15 mouse cellular contexts compared by ENCODE assay signal in the genomic region with DNA sequence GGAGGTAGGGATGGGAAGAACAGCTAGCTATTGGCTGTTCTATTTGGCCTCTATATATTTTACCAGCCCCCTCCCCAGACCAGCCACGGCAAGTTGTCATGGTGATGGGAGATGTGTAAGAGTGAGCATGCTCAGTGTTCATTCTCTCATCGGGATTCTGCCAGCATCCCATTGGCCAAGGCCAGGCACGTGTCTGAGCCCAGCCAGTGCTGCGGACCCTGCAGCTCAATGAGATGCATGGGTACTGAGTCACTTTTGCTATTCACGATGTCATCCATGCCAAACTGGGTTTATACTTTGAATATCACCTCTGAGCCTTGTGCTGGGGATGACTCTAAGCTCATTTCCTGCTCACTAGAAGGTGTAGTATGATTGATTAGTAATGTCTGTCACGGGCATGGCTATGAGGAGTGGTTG. TPM values are rescaled to one million over a fixed set of nuclear protein-coding genes. Genes with fewer than 3 reads are reported as not detected.
DNase-seq lines count a peak whose midpoint lies in the region; ATAC-seq and TF ChIP-seq lines count a peak whose summit lies in the region.
"Had no signal": no experiment of that assay in that cellular context is flagged by ENCODE, and none has a peak within 500 bp of the region (broad histone marks: within the 10 kb centered on the region; RNA-seq: fewer than 3 reads in every experiment).

No protein-coding gene starts in this region.

- no peaks in the 10 kb centered on the region for H3K27me3 ChIP-seq in hindbrain, embryonic 14.5 days (ENCODE audit: control insufficient read depth, insufficient read depth, low read length)

- H3K4me1 ChIP-seq in hindbrain, embryonic 14.5 days (replicated peaks; ENCODE audit: control insufficient read depth, insufficient read depth, low read length), result no peaks in the 10 kb centered on the region
- H3K4me1 ChIP-seq in lung, adult 2 months (ENCODE audit: control insufficient read depth, insufficient read depth, low read length), result no peaks in the 10 kb centered on the region

- H3K4me2 ChIP-seq in hindbrain, embryonic 14.5 days (replicated peaks), result no peak overlapping the region

- TF ChIP-seq CTCF in lung, adult 2 months (IDR thresholded peaks at IDR 0.05; ENCODE audit: insufficient read depth, low read length), result no peak

- no peak overlapping the region for H3K9ac ChIP-seq in hindbrain, embryonic 14.5 days

- no peak for TF ChIP-seq POLR2A in lung, adult 2 months (IDR thresholded peaks at IDR 0.05; ENCODE audit: borderline replicate concordance, extremely low read depth, low read depth, low read length)

- H3K4me3 ChIP-seq in hindbrain, embryonic 14.5 days (replicated peaks; ENCODE audit: low read length), result no peak overlapping the region
- no peak overlapping the region for H3K4me3 ChIP-seq in lung, adult 2 months (replicated peaks; ENCODE audit: extremely low read depth, low read depth, low read length)
- H3K4me3 ChIP-seq: heart, adult 2 months; megakaryocyte, embryonic 14.5 days had no signal

- H3K36me3 ChIP-seq in hindbrain, embryonic 14.5 days (replicated peaks; ENCODE audit: control insufficient read depth, insufficient read depth), result no peaks in the 10 kb centered on the region

- DNase-seq in layer of hippocampus, postnatal 10 days (ENCODE audit: low spot score in 2 of 2), result peak; percentile 30 to 51
- no peak for DNase-seq in layer of hippocampus, postnatal 25 days (ENCODE audit: extremely low spot score in 1 of 2, low spot score in 1 of 2)
- peak; percentile 72 for DNase-seq in 3134 (ENCODE audit: extremely low read depth, insufficient read length, low spot score)
- DNase-seq in ES-CJ7 (ENCODE audit: low read depth, low spot score), result peak; percentile 36
- DNase-seq in hindbrain, embryonic 14.5 days (ENCODE audit: low spot score), result peak; percentile 41
- no peak for DNase-seq in yolk sac, embryonic 10.5 days (ENCODE audit: low spot score)
- no peak for DNase-seq in lung, adult 2 months
- no peak for DNase-seq in adrenal gland, postnatal 25 days
- DNase-seq: adrenal gland, adult 8-10 months; cerebellum, adult 2 months; heart, adult 2 months; lung, adult 18-20 months; thymus, postnatal 4 days had no signal

- WGBS in hindbrain, embryonic 14.5 days, result 68% methylated on average over 6 of the region's 6 CpGs
- WGBS in lung, adult 2 months, result 73% methylated on average over 6 of the region's 6 CpGs

- H3K27ac ChIP-seq in hindbrain, embryonic 14.5 days, result peak overlapping the region; percentile 48; the same call in 1 of the 2 replicates
- H3K27ac ChIP-seq: heart, adult 2 months; kidney, postnatal 0 days had no signal

- peak; percentile 87 for ATAC-seq in hindbrain, embryonic 14.5 days (ENCODE audit: low FRiP score)

- no peaks in the 10 kb centered on the region for H3K9me3 ChIP-seq in hindbrain, embryonic 14.5 days (ENCODE audit: control insufficient read depth, low read length)
- H3K9me3 ChIP-seq: megakaryocyte, embryonic 14.5 days had no signal

RNA-seq across cellular contexts. Expression of a gene that starts 49.4 kb away (rescaled TPM):
- 1 to 10 TPM; 4.2 to 5.3 TPM for total RNA-seq in layer of hippocampus, postnatal 10 days (2021)
- 1 to 10 TPM; 3.1 to 3.2 TPM for total RNA-seq in layer of hippocampus, postnatal 25 days (2021)
- 6.1 and 6.5 TPM in 2 replicates for polyA plus RNA-seq in hindbrain, embryonic 14.5 days (2014; fragmentation: Nextera tagmentation; extraction: Ambion mirVana)
- 10.3 and 12.3 TPM in 2 replicates for polyA plus RNA-seq in lung, adult 2 months (2012; rRNA removed)
- 26.4 and 27.9 TPM in 2 replicates for total RNA-seq in adrenal gland, postnatal 25 days (2021)

RNA-seq across cellular contexts. Expression of a gene that starts 52.1 kb away (rescaled TPM):
- total RNA-seq in layer of hippocampus, postnatal 10 days (2021), result 1 to 10 TPM; 6.2 TPM
- 1 to 10 TPM; 2.2 to 2.5 TPM for total RNA-seq in layer of hippocampus, postnatal 25 days (2021)
- polyA plus RNA-seq in hindbrain, embryonic 14.5 days (2014; fragmentation: Nextera tagmentation; extraction: Ambion mirVana), result 34.1 and 38.8 TPM in 2 replicates
- 210 and 228 TPM in 2 replicates for polyA plus RNA-seq in lung, adult 2 months (2012; rRNA removed)
- 231 and 241 TPM in 2 replicates for total RNA-seq in adrenal gland, postnatal 25 days (2021)

RNA-seq across cellular contexts. Expression of a gene that starts 56.8 kb away (rescaled TPM):
- total RNA-seq in layer of hippocampus, postnatal 10 days (2021), result 1 to 10 TPM; 3.3 to 6.0 TPM
- total RNA-seq in layer of hippocampus, postnatal 25 days (2021), result 1 to 10 TPM; 2.3 to 4.3 TPM
- 0.33 and 0.43 TPM in 2 replicates for polyA plus RNA-seq in hindbrain, embryonic 14.5 days (2014; fragmentation: Nextera tagmentation; extraction: Ambion mirVana)
- polyA plus RNA-seq in lung, adult 2 months (2012; rRNA removed), result 1.5 TPM in 2 replicates
- total RNA-seq in adrenal gland, postnatal 25 days (2021), result 0.15 and 1.9 TPM in 2 replicates
- total RNA-seq: heart, adult 2 months had no signal

Comparison
In these comparisons a context has a peak if more than half of its experiments do, and no peak if none do; other contexts are left out.
1. DNase-seq: peak in layer of hippocampus, postnatal 10 days (2 of 2), 3134 (single experiment), ES-CJ7 (single experiment) and hindbrain, embryonic 14.5 days (single experiment); none in layer of hippocampus, postnatal 25 days (0 of 2), yolk sac, embryonic 10.5 days (single experiment), lung, adult 2 months (single experiment) and adrenal gland, postnatal 25 days (single experiment).
2. RNA of a gene that starts 52.1 kb away (total RNA-seq): 231 to 241 TPM in adrenal gland, postnatal 25 days; 6.2 TPM in layer of hippocampus, postnatal 10 days and 2.2 to 2.5 TPM in layer of hippocampus, postnatal 25 days; every median in the first group is over 10 times any median in the second.